Mouse (Mus musculus) T-cell, adult 2 months (primary cell): Measurements from ENCODE around the gene Bnip1.

Source experiments
- DNase-seq: peaks from one replicate; pipeline ENCODE4 v3.0.0; 2022; ENCODE audit warnings: low spot score

Gene Bnip1

DNA sequence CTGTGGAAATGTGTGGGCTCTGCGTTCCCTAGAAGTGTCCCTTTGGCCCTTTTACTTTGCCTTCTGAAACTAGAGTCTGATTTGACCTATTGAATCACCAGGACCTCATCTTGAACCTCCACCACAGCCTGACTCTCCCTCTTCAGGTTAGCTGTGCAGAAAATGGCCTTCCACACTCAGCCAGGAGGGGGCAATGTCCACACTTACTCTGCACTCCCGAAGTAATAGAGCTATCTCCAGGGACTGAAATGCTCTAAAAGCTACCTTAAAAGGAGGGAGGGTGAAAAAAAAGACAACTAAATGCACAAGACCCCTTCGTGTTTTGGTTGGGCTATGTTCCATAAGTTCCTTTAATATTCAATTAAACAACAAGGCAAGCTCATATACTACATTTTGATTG, 13.9 kb downstream of the Bnip1 start:
- peak; percentile 27 for DNase-seq

DNA sequence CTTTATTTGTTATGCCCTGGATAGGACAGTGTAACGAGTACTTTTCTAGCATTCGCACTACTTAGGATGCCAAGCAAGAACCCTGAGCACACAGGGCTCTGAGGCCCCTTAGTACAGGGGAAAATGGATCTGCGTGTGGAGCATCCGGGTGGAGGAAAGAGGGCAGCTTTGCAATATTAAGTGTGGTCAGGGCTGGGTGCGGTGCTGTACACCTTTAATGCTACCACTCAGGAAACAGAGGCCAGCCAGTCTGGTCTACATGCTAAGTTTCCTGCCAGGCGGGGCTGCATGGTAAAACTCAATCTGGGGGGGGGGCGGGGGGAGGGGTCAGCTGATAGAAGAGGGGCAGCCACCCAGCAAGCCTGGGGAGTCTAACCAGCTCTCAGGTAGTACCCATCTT, 14.5 kb downstream of the Bnip1 start:
- no peak for DNase-seq

DNA sequence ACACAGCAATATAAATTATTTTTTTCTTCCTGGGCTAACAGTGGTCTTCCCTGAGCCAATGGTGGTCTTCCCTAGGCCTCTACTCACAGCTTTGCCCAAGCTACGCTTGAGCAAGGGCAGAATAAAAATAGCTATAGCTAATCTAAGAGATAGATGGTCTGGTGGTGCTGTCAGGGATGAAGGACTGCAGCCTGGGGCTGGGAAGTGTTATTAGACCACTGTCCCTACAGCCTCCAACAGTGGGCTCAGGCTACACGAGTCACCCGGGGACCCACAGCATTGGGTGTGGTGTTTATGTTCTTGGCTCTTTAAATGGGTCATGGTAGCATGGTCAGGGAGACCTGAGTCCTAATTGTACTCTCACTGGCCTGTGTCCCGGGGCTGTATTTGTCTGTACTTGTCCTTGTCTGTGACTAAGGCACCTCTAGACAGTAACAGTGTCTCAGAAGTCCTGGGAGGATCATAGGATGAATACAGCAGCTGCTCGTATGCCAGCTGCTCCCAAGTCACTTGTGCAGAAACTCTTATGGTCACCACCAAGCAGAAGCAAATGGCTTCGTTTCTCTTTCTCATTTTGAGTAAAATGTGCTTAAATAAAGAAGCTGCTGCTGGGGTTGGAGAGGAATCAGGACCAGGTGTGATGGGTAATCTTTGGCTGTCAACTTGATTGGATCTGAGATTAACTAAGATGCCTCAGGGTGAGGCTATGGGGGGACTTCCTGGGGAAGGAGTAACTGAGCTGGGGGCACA, 16.7 kb downstream of the Bnip1 start:
- DNase-seq: no peak

DNA sequence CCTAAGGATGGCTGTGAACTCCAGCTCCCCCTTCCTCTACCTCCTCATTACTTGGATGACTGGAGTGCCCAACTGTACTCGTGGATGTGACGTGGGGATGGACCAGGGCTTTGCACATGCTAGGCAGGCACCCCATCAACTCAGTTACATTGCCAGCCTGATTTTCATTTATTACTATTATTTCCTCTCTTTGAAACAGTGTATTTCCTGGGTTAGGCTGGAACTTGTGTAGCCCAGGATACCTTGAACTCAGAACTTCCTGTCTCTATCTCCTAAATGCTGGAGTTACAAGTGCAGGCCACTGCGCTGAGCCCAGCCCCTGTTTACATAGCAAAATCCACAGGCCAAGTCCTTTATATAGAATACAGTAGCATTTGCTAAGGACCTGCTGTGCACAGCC, 22.0 kb downstream of the Bnip1 start:
- no peak for DNase-seq

DNA sequence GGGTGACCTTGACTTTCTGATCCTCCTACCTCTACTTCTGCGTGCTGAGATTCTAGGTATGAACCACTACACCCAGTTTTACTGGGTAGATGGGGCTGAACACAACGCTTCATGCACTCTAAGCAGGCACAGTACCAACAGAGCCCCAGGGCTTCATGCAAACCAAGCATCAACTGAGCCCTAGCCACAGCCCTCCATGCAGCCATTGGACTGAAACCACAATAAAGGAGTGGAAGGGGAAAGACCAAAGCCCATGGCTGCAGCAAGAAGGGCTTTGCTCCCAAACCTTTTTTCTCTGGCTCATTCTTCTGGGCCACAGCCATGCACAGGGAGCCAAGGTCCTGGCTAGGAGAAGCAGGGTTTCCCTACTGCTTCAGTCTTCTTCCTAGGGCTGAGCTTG, 31.7 kb downstream of the Bnip1 start:
- no peak for DNase-seq

DNA sequence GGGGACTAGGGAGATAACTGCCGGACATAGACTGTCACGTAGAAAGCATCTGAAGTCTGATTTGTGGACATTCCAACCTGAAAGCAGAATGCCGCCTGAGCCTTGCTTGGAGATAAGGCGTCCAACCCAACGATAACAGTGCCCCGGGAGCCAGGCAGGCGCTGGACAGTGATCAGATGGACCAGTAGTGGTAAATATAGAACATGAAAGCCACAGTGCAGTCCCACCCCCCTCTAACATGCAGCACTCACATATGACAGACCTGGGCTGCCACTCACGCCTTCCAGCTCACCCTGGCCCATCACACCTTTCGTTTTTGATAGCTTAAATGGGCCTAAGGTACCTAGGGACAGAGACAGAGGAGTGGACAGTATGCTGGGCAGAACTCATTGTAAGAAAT, 32.6 kb downstream of the Bnip1 start:
- no peak for DNase-seq

DNA sequence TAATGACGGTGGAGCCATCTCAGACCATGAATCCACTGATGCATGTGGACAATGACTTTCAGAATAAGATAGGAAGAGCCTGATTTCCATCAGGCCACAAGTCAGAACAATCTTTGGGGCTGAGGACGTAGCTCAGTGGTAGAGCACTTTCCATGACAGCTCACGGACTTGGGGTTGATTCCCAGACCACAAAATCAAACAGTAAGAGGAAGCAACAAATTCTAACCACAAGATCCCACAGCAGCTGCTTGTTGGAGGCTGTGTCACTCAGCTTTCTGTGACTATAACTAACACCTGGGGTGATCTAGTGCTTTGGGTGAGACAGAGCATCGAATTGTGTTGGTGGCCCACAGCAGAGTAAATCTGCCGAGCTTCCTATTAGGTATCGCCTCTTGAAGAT, 35.9 kb downstream of the Bnip1 start:
- DNase-seq: no peak

DNA sequence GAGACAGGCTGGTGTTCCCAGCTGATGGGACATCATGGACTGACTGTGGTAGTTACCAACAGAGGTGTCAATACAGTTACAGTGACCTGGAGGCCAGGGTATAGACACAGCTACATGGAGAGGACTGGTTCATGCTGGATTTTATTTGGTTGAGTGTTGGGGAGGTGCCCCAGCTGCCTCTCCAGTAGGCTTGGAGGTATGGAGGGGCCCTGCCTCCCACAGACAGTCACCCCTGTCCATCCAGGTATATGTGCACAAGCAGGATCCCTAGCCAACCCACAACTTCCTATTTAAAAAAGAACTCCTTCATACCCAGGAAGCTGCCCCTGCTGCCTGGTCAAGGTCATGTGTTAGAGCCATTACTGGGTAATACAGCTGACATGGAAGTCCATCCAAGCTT, 36.9 kb downstream of the Bnip1 start:
- DNase-seq: no peak

DNA sequence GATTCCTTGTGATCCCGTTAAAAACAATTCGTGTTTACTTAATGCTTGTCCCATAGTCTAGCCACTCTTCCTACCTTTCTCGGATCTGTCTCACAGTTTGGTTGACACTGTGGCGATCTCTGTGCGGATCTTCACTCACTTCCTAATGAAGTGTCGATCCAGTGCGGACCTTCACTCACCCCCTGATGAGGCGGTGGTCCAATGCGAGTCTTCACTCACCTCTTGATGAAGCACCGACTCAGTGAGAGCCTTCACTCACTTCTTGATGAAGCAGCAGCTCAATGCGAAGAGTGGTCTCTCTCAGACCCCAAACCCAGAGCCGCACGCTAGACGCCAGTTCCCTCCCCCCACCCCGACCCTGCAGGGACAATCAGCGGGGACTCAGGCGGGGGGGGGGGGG, 45.3 kb downstream of the Bnip1 start:
- DNase-seq: no peak

DNA sequence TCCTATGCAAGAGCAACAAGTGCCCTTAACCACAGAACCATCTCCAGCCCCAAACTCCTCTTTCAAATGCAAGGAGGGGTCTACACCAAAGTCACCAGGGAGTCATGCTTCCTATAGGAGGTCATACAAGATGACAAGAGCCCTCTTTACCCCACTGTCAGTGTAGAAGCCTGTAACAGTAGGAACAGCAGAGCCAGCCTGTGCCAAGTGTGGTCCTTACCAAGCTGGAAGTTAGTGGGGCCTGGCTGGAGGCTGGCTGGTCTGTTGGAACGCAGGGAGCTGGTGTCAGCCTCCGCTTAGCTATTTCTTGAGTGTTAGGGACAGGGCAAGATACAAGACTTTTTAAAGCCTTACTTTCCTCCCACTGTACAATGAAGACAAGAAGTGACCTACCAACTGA, 52.9 kb downstream of the Bnip1 start:
- no peak for DNase-seq

DNA sequence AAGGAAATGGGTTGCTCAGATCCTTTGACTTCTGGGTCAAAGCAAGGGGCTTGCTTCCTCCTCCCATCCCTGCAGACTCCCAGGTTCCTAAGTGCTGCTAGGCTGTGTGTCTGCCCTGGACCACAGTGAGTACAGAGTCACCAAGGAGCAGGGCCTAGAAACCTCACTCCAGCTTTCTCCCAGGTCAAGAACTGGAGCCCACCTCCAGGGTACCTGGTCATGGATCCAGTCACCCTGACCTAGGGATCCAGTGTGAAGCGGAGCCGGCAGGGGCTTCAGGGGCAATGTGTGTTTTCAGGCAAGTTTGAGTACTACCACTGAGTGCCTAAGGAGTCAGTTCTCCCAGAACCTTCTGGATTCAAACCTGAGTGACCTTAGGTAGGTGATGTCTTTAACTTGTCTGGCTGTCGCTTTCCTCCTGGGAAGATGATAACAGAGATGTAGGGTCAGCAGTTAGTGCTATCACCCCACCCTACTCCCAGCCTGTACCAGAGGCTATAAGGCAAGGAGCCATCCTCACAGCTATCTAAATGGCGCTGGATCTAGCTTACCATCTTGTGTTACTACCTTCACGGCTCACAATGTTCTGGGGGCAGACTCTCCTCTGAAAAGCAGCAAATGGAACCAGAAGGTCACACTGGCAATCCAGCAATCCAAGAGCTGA, 53.6 kb downstream of the Bnip1 start:
- DNase-seq: no peak

DNA sequence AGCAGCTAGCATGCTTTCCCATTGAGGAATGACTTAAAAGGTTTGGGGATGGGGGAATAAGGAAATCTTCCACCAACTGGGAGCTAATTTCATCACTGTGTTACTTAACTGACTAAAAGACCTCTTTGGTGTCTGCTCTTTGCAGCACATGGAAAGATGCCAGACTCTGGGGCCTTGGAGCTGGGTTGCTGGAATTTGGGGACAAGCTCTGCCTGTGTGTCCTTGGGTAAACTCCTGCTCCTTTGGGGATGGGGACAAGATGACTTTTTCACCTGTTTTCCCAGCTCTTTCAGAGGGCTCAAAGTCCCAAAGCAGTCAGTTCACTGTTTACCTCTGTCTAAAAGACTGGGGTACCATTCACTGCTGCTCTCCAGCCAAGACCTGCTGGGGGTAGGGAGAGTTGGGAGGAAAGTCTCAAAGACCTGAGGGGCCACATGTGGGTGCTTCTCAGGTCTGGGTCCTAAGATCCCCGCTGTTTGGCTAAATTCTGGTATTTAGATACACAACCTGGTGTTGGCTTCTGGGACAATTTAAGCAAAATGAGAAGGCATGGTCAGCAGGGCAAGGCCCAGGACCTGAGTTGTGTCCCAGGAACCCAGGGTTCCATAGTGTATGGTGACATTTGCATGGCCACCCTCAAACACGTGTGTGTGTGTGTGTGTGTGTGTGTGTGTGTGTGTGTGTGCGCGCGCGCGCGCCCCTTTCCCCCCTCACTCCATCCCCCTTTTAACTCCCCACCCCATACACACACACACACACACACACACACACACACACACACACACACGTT, 54.3 kb downstream of the Bnip1 start:
- DNase-seq: no peak

DNA sequence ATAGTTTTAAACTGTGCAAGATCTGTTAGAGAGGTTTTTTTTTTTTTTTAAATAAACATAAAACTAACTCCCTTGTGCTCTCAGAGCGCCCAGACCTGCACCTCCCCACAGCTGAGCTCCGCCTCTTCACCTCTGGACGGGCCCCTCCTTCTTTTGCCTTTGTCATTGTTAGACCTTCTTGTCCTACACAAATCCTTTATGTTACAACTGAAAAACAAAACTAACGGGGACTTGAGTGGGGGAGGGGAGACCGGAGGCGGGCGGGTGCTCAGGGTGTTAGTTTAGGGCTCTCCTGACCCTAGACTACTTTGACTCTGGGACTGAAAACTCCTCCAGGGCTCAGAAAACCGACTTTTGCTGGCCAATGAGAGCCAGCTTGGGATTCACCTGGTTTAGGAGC, 55.1 kb downstream of the Bnip1 start:
- DNase-seq: no peak

DNA sequence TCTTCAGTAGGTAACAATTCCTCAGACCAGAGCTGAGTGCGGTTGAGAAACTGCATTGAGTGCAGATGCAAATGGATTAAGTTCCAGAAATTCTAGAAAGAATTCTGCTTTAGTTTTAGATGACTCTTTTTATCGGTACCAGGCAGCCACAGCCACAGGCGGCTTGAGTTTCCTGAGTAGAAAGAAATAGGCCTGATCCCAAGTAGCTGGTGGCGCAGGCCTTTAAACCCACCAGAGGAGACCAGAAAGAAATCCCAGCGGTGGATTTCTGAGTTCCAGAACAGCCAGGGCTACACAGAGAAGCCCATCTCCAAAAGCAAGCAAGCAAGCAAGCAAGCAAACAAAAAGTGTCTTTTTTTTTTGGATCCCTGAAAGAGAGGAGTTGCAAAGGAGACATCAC, 55.5 kb downstream of the Bnip1 start:
- no peak for DNase-seq

DNA sequence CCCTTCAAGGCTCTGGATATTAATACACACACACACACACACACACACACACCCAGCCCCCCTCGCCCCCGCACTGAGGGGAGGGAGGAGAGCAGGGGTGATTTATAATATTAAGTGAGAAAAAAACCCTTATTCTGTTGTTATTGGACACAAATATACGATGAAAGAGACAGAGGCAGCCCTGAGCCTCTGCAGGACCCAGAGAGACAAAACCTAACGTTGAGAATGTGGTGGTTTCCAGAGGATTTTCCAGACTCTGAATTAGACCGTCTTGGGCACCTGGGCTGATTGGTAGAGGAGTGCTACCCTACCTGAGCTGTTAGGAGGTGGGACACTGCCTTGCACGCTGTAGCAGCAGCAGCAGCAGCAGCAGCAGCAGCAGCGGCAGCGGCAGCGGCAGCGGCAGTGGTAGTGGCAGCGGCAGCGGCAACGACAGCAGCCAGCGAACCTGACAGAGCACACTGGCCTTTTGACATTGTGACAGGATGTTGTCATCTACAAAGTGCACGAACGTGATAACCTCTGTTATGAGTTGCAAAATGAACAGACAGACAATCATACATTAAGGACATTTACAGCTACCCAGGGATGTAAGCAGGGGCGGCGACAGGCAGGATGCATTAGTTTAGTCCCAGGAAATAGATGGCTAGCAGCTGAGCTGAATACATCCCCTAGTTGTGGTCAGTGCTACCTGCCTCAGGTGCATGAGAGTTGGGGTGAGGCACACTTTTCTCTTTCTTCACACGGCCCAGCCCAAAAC, 56.1 kb downstream of the Bnip1 start:
- no peak for DNase-seq

DNA sequence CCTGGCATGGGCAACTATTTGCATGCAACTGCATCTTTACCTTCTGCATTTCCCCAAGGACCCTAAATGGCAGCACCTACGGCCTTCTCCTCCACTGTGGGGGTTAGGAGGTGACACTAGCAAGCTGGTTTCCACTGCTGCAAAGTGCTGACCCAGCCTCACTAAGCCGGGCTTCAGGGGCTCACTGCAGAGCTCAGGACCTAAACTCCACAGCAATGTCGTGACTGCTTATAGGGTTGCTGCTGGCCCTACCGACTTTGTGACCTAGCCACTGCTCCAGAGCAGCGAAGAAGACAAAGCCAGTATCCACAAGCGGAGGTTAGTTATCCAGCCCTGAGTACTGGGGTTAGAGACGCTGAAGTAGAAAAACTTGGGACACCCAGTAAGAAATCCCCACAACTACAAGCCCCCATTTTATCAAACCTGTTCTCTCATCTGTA, 56.7 kb downstream of the Bnip1 start:
- no peak for DNase-seq

DNA sequence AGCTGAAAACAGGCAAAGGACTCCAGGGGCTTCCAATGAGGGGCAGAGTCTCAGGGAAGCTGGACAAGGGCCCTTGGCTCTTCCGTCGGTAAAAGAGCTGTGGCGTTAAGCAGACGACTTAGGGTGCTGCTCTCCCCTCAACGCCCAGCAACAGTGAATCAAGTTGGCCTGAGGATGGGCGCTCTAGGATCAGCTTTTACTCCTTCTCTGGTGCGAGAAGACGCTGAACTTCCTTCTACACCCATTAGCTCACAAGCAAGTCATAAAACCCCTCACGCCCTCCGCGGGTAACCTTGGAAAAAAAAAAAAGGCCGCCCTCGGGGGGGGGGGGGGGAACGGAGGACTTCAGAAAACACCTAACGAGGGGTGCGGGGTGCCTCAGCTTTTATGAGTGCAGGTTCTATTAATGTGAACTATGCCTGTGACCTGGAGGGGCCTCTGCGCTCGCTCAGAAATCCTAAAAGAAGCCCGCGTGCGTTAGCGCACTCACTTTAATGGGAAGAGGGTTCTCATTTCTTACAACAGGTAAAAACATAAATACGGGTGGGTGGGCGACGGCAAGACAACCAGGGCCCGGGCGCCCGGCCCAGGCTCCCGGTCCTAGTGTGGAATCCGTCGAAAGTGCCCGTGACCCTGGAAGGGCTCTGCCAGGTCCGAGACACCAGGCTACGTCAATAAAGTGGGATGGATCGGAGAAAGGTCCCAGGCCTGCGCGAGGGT, 57.5 kb downstream of the Bnip1 start:
- DNase-seq: no peak

DNA sequence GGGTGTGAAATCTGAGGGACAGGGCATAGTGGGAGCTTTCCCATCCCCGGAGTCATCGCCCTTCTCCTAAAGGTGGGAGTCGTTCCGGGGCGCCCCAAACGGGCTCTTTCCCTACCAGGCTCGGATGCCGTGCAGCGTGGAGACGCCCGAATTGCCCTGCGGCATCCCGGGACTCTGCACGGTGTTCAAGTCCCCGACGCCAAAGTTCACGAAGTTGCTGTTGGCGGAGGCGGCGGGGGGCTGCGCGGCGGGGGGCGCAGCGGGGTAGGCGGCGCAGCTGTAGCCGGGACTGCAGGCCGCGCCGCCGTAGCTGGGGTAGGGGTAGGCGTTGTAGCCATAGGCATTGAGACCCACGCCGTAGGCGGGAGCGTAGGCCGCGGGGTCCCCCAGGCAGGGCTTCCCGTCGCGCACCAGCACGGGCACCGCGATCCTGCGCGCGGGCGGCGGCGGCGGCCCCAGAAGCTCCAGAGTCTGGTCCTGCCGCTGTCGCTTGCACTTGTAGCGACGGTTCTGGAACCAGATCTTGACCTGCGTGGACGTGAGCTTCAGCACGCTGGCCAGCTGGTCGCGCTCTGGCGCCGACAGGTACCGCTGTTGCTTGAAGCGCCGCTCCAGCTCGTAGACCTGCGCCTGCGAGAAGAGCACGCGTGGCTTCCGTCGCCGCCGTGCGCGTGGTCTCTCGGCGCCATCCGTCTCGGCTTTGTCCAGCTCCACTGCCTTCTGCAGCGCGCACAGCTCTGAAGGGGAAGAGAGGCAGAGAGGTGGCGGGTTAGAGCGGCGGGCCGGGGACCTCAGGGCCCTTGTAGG, 58.2 kb downstream of the Bnip1 start:
- DNase-seq: no peak

DNA sequence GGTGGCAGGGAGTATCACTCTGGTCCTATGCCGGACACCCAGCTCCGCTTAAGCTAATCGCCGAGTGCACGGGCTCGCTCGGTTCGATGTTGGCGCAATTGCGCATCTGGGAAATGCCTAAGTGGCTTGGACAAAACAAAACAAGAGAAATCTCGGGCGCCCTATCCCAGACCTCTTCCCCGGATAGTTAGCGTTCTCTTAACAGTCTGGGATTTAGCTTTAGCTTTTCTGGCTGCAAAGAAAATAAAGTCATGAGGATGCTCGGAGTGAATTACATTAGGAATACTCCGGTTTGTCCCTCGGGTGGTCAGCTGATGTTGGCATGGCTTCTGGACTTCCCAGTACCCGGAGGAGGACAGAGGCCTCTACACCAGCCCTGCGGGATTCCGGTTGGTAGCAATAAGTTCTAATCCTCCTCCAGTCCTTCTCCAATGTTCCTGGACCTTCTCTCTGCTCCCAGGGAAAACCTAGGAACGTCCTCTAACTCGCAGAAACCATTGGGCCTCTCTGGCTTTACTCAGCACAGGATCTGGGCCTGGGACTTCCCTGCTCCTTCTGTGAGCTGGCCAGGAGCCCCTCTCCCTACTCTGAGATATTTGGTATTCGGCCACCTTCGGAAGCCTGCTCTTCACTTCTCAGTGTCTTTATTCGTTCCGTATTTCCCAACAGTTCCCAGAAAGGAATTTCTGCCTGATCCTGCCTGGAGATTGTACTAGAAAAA, 59.0 kb downstream of the Bnip1 start:
- DNase-seq: no peak

DNA sequence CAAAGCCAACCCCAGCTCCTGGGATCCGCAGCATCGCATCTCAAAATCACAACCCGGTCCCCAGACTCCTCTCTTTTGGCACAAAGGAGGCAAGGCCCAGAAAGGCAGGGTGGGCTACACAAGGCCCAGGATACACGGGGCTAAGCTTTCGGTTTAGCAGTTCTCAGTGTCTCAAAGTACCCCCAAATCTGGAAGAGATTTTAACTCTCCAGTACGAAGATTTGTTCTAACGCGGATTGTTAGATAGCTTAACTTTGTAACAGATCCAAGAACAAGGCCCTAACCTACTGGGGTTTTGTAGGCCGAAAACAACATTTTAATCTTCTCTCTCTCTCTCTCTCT, 59.5 kb downstream of the Bnip1 start:
- DNase-seq: no peak
